Mouse (Mus musculus) cortical plate, adult 2 months (tissue): ENCODE results near the gene Plppr2.

Source experiments
- CTCF ChIP-seq: fragments of 200-500 bp; IDR thresholded peaks from 2 replicates; pipeline ENCODE4 v1.5.1; 2011; ENCODE audit warnings: mild to moderate bottlenecking, control low read depth, low read length; ENCODE audit not compliant: insufficient read depth; ENCODE audit errors: extremely low read depth
- POLR2A ChIP-seq: fragments of 200-500 bp; IDR thresholded peaks from 2 replicates; pipeline ENCODE4 v1.6.1; 2011; ENCODE audit warnings: mild to moderate bottlenecking, low read length, control low read depth; ENCODE audit not compliant: insufficient read depth; ENCODE audit errors: extremely low read depth

DNA sequence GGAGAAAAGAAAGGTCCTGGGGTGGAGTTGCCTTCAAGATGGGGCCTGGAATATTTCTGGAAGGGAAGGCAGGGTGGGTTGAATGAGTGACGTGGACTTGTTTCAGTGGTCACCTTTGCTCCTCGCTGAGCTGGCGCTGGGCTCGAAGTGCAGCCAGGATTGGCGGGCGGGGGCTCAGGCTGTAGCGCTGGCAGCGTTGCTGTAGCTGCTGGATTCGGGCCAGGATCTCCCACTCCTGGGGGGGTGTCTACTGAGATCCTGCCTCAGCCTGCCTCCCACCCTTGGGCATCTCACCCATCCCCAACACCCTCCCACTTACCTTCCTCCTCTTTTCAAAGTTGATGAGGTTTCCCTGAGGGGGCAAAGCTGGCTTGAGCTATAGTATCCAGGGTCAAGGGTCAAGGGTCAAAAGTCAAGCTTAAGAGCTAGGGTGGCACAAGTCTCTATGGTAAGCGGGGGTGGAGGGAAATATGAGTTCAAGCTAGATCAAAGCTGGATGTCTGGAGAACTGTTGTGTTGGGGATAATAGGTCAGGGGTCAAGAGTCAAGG, 39.9 kb downstream of the Plppr2 start:
- no peak for TF ChIP-seq CTCF
- no peak for TF ChIP-seq POLR2A
